Mouse (Mus musculus) ES-Bruce4 (cell line): ENCODE data around the gene Grsf1.

ENCODE experiments used
- CTCF ChIP-seq: IDR thresholded peaks from one replicate; pipeline ENCODE4 v1.8.1; 2011; ENCODE audit warnings: low read depth, low read length
- EP300 ChIP-seq: IDR thresholded peaks from 2 replicates; pipeline ENCODE4 v1.6.1; 2011; ENCODE audit warnings: low read depth, low read length; ENCODE audit not compliant: insufficient read depth
- POLR2A ChIP-seq: IDR thresholded peaks from one replicate; pipeline ENCODE4 v1.8.1; 2011; ENCODE audit warnings: low read length; ENCODE audit not compliant: insufficient read depth

DNA sequence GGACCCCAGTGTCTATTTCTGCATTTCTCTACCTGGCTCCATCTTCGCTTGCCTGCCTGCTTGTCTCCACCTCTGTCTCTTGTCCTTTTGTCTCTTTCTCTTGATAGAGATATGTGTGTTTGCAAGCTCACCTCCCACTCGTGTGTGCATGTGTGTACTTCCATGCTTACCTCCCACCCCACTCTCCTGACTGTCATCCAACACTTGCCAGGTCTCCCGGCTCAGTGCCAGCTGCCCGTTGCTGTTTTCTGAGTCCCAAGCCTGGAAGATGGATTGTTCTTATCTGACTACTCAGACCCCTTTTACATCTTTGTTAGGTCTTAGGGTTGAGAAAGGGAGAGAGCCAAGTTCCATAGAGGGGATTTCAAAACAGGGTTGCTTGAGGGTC, 46.2 kb upstream of the Grsf1 start:
- TF ChIP-seq POLR2A: no peak
- no peak for TF ChIP-seq CTCF
- TF ChIP-seq EP300: no peak
